Mouse (Mus musculus) fat pad, adult 2 months (tissue): ENCODE measurements at regions not wholly inside any gene's neighbourhood (a gene's known extent, or its start where the extent isn't known, plus 50 kb on each side); places are given as distances from the start of the nearest gene placed in this dataset.

Experiments used
- DNase-seq: peaks from one replicate; pipeline ENCODE4 v3.0.0-alpha.2; 2011; ENCODE audit warnings: low read depth, low spot score; ENCODE audit errors: extremely low read depth

- DNase-seq: no peak
These were observed 676.3 kb upstream of the Cited2 start for GRCm38 (mm10) chr10:17046765-17047164.

- DNase-seq: no peak
These were observed 650.1 kb upstream of the Cited2 start for GRCm38 (mm10) chr10:17072906-17073305.

- no peak for DNase-seq
These were observed 649.0 kb upstream of the Cited2 start for GRCm38 (mm10) chr10:17074013-17074401.

GRCm38 (mm10) chr10:17074402-17075027, 648.5 kb upstream of the Cited2 start:
- DNase-seq: no peak

- no peak for DNase-seq
These were observed 647.9 kb upstream of the Cited2 start for GRCm38 (mm10) chr10:17075147-17075546.

- DNase-seq: no peak
These were observed 647.4 kb upstream of the Cited2 start for GRCm38 (mm10) chr10:17075576-17075975.

GRCm38 (mm10) chr10:17076186-17076585, 646.8 kb upstream of the Cited2 start:
- DNase-seq: peak; percentile 42

GRCm38 (mm10) chr10:17077580-17077979, 645.4 kb upstream of the Cited2 start:
- peak; percentile 45 for DNase-seq

- no peak for DNase-seq
These were observed 642.2 kb upstream of the Cited2 start for GRCm38 (mm10) chr10:17080818-17081217.

- DNase-seq: no peak
These were observed 640.1 kb upstream of the Cited2 start for GRCm38 (mm10) chr10:17082926-17083325.

GRCm38 (mm10) chr10:17102065-17102464, 621.0 kb upstream of the Cited2 start:
- DNase-seq: no peak

GRCm38 (mm10) chr10:17103416-17103815, 619.6 kb upstream of the Cited2 start:
- DNase-seq: no peak

GRCm38 (mm10) chr10:17106831-17107230, 616.2 kb upstream of the Cited2 start:
- no peak for DNase-seq

- DNase-seq: no peak
These were observed 611.9 kb upstream of the Cited2 start for GRCm38 (mm10) chr10:17111071-17111470.

- no peak for DNase-seq
These were observed 608.2 kb upstream of the Cited2 start for GRCm38 (mm10) chr10:17114805-17115204.

GRCm38 (mm10) chr10:17129391-17130163, 593.4 kb upstream of the Cited2 start:
- DNase-seq: no peak

- peak; percentile 91 for DNase-seq
These were observed 592.4 kb upstream of the Cited2 start for GRCm38 (mm10) chr10:17130661-17131060.

GRCm38 (mm10) chr10:17131763-17132162, 591.3 kb upstream of the Cited2 start:
- no peak for DNase-seq

- DNase-seq: no peak
These were observed 547.6 kb upstream of the Cited2 start for GRCm38 (mm10) chr10:17175385-17175784.

GRCm38 (mm10) chr10:17177054-17177453, 546.0 kb upstream of the Cited2 start:
- no peak for DNase-seq

GRCm38 (mm10) chr10:17177503-17178278, 545.3 kb upstream of the Cited2 start:
- DNase-seq: no peak

- no peak for DNase-seq
These were observed 544.4 kb upstream of the Cited2 start for GRCm38 (mm10) chr10:17178627-17179026.
